Mouse (Mus musculus): ENCODE measurements around the gene Usp47. TPM values are rescaled to one million over a fixed set of nuclear protein-coding genes. Genes with fewer than 3 reads are reported as not detected.

Gene Usp47
- polyA plus RNA-seq (2017; shearing (Covaris generic)) = 10 to 100 TPM; 16.1 to 23.4 TPM

- peak; percentile 77 for ATAC-seq
These were observed at the start of gene Usp47 for GRCm38 (mm10) chr7:112023150-112023600. Gene Usp47 (plus strand): TSS chr7:112023504.

DNA sequence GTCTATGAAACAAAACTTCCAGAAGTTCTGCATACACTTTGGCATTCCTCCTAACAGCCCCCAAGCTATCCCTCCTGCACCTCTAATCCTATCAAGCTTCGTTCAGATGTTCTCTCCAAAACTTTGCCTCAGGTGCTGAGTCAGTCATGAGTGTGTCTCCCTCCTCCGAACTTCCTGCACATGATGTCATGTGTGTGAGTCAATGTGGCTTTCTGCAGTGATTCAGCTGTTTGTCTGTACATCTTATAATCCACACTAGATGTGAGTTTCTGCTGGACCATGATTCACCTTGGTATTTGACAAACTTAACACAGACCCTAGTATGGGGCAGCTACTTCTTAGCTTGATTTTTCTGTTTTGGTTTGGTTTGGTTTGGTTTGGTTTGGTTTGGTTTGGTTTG lies 46.9 kb upstream of the Usp47 start:
- ATAC-seq = no peak

- no peak for ATAC-seq
These were observed 45.4 kb upstream of the Usp47 start for GRCm38 (mm10) chr7:111977871-111978270.

DNA sequence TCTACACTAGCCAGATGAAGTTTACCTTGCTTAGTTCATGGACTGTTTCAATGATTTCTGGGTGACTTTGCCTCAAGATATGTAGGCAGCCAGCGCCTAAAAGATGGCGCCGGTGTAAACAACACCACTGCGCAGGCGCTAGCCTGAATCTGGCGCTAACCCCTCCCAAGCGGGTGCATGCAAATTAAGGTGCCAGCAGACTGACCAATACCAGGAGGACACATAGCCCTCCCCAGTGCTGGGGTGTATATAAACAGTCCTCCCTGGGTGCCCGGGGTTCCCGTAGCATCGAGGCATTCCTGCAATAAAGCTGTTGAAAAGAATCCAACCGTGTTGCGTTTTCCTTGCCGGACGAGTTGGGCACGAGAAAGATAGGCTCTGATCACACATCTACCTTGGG lies 41.0 kb upstream of the Usp47 start:
- ATAC-seq = no peak

GRCm38 (mm10) chr7:111984530-111984929 lies 38.8 kb upstream of the Usp47 start:
- no peak for ATAC-seq

DNA sequence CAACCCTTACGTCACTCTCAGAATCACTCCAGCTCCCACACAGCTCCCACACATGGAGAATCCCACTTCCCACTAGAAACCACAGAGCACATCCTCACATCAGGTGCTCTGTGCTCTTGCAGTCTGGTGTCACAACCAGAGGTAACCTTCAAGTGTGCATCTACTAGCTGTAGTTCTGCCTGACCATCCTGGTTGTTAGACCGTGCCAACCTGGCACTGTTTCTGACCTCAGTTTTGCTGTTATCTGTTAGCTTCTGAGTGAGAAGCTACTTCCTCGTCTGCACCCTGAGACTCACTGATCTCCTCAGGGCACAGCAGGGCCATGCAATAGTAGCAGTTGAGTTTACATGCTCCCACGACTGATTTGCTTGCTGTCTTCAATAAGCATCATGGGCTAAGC lies 38.0 kb upstream of the Usp47 start:
- no peak for ATAC-seq

- ATAC-seq = no peak
These were observed 36.4 kb upstream of the Usp47 start for GRCm38 (mm10) chr7:111986906-111987305.

- no peak for ATAC-seq
These were observed 25.9 kb upstream of the Usp47 start for GRCm38 (mm10) chr7:111997441-111997840.

- ATAC-seq = no peak
These were observed 24.8 kb upstream of the Usp47 start for GRCm38 (mm10) chr7:111998446-111999004.

DNA sequence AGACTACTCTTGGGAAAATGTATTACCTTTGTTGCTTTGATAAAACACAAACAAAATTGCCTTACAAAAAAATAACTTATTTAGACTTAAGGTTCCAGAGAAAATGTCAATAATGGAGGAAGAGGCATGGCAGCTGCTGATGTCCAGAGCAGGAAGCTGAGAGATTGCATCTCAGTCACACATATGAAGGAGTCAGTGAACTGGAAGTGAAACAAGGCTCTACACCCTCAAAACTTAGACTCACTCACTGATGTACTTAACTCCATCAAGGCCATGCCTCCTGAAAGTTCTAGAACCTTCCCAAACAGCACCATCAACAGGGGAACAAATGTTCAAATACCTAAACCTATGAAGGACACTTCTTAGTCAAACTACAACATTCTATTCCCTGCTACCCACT lies 23.9 kb upstream of the Usp47 start:
- ATAC-seq = no peak

DNA sequence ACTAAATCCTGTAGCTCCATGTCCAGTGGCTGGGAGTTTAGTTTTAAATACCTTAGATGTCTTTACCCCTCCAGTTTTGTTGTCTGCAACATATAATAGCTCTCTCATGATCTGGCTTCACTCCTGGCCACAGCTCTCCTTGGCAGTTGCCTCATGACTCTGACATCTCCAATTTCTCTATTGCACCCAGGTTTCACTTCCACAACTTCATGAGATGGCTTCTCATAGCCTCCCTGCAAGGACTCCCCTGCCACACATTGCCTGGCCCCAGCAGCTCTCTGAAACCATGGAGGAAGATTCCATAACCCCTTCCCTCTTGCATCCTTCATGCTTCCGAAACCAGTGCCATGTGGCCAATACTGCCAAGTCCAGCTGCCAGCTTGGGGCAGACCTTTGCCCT lies 23.1 kb upstream of the Usp47 start:
- no peak for ATAC-seq

DNA sequence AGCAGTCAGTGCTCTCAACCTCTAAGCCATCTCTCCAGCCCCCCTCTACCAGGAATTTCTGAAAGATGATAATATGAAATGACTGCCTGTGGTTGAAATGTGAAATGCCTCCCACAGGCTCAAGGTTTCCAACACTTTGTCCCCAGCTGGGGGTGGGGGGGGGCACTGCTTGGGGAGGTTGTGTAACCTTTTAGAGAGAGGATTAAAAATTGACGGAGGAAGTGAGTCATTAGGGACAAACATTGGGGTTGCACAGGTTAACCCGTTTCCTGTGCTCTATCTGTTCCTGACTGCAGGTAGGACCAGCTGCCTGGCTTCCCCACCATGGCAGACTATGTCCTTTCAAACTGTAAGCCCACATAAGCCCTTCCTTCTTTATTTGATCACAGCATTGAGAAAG lies 12.8 kb upstream of the Usp47 start:
- no peak for ATAC-seq

DNA sequence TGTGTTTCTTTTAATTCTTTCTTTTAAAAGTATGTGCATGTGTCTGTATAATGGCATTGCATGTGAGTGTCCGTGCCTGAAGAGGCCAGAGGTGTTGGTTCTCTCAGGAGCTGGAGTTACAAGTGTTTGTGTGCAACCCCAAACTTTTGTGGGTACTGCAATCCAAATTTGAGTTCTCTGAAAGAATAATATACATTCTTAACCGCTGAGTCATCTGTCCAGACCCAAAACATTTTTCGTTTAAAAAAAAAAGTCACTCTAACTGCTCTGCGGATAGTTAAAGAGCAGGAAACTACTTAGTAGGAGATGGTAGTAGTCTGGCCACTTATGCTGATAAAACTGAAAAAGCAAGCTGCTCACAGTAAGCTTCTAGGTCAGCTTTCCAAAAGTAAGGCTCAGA lies 12.3 kb upstream of the Usp47 start:
- no peak for ATAC-seq

DNA sequence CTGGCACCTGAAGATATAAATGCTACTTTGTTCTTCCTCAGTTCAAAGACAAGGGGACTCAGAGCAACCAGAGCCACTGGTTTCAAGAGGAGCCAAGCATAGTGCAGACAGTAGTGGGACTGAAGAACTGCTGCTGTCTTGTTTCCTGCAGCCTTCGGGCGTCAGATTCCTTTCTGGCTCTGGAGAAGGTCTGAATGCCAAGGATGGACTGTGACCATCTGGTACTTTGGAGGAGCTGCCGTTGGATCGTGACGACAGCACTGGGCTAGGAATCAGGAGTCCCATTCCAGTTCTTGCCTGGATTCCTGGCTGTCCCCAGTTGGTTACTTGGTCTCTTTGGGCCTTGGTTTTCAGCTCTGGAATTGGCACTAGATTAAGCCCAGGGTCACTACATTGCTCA lies 11.2 kb upstream of the Usp47 start:
- ATAC-seq = no peak

- ATAC-seq = no peak
These were observed 10.6 kb upstream of the Usp47 start for GRCm38 (mm10) chr7:112012621-112013177.

- ATAC-seq = no peak
These were observed 9.2 kb upstream of the Usp47 start for GRCm38 (mm10) chr7:112014148-112014547.

- peak; percentile 12 for ATAC-seq
These were observed 676 bp upstream of the Usp47 start for GRCm38 (mm10) chr7:112022506-112023149.

DNA sequence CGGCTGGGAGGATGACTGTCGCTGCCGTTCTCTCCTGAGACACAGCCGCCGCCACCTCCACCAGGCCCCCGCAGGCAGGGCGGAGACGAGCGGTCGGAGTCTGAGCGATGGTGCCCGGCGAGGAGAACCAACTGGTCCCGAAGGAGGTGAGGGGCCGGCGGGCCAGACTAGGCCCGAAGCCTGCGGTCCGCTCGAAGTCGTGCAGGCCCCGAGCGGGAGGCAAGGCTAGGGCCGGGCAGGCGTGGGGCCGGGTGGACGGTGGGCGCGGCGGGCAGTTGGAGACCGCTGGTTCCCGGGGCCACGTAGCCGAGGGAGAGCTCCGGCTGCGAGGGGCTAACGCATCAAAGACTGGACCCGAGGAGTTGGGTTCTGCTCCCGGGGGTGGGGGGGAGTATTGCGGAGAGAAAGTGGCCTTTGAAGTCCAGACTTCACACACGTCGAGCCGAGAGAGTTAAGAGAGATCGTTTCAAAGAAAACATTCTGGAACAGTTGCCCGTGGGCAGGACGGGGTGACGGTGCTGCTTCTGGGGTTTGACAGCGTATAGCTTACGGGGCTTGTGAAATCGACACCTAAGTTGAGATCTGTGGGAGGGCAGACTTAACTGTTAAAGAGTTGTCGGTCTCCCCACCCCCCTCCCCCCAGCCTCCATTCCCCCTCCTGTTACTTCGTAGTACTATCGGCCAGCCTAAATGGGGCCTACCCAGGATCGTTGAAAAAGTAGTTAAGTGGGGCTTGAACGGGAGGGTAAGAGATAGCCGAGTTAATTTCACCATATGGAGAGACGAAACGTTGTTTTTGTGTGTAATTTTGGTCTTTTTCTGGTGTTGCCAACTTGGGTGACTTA lies 519 bp downstream of the Usp47 start:
- ATAC-seq = peak; percentile 49

DNA sequence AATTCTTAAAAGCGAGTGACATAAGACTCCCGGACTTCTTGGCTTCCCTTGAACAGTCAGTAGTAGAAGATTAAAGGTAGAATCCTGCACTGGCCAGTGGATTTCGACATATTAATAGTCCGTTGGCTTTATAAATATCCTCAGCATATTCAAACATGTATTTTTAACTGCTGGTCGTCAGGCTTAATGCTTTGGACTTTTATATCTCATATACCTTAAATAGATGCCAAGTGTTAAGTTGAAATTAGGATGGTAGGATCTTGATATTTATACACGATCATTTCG lies 1.1 kb downstream of the Usp47 start:
- ATAC-seq = no peak

GRCm38 (mm10) chr7:112024856-112025255 lies 1.6 kb downstream of the Usp47 start:
- ATAC-seq = no peak

DNA sequence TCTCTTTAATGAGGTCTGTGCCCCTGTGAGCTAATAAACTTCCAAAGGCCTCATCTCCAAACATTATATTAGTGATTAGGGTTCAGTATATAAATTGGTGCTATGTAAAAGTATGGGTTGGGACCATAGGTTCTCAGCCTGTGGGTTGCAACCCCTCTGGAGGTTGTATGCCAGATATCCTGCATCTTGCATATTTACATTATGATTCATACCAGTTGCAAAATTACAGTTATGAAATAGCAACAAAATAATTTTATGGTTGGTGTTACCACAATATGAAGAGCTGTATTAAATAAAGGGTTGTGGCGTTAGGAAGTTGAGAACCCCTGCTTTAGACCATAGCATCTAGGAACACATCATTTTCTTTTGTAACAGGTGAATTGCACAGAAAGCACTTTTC lies 7.3 kb downstream of the Usp47 start:
- ATAC-seq = no peak

DNA sequence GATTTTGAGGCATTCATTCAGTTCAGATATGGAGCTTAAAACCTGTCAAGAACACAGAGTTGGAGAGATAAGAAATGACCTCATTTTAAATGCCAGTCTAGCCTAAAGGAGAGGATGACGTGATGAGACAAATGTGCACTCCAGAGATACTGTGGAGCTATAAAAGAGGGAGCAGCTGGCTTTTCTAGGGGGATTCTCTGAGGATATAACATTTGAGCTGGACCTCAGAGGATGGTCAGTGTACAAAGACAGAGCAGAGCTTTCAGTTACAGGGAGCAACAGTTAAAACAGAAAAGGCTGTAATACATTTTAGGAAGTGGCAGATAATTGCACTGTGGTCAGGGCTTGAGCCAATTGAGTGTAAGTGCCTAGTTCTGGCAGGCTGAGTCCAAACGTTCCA lies 12.5 kb downstream of the Usp47 start:
- no peak for ATAC-seq

- ATAC-seq = no peak
These were observed 13.3 kb downstream of the Usp47 start for GRCm38 (mm10) chr7:112036636-112037035.

DNA sequence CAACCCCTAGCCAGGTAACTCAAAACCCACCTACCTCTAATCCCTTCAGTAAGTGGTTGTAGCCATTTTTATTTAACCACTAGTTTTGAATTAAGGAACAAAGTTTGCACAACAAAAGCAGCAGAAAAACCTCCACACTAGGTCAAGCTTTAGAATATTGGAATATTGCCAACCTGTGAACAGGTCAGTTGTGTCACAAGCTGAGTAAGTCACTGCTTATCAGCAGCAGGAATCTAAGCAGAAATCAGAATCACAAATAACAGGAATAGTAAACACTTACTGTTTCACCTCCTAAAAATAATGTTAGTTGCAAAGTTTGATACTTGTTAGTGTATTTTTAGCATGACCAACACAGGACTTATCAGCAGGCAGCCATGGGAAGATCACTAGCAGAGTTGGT lies 17.0 kb downstream of the Usp47 start:
- no peak for ATAC-seq

All from CD4-positive, CD25-positive, alpha-beta regulatory T cell, adult 4 months (primary cell).